Mouse (Mus musculus) right cerebral cortex, adult 2 months (tissue): Measurements from ENCODE around the gene Vmn1r101.
"Not testable (repeated sequence)": the region's sequence is repeated elsewhere in the genome, so short reads cannot be mapped to it uniquely, and the experiment has no call there.

Experiments used
- DNase-seq, 2 experiments: peaks; one replicate each; pipeline ENCODE4 v3.0.0; 2021 to 2022; ENCODE audit warnings: low spot score in 2 of 2

Vmn1r101 gene

GRCm38 (mm10) chr7:20442493-20442892 is at the start of gene Vmn1r101:
Gene Vmn1r101 (minus strand): TSS chr7:20442593.
- not testable (repeated sequence) for DNase-seq

DNA sequence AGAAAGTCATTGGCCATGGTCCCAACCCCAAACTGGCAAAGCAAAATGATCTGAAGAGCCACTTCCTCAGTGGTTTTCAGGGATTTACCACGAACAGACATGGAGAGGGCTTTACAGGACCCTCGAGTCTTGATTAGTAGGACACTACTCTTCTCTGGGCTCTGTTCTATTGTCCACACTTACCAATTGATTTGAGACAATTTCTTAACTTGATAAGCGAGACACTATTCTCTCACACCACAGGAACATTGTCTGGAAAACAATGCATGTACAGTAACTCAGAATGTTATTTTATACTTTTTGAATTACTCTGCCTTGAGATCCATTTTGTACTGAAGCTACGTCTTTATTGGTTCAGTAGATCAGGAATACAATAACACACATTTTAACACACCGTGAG is 32.4 kb upstream of the Vmn1r101 start, which contains the start of gene Gm10670:
Gene Gm10670 (minus strand): TSS at position 101 of the 400 bp plus-strand sequence.
- DNase-seq: not testable (repeated sequence)

- DNase-seq: not testable (repeated sequence)
Observed at GRCm38 (mm10) chr7:20417642-20418041, 24.8 kb downstream of the Vmn1r101 start, which contains the start of gene Vmn1r100. Gene Vmn1r100 (plus strand): TSS chr7:20417942.
